Mouse (Mus musculus) heart, postnatal 0 days (tissue): ENCODE measurements at regions not wholly inside any gene's neighbourhood (a gene's known extent, or its start where the extent isn't known, plus 50 kb on each side); places are given as distances from the start of the nearest gene placed in this dataset.

ENCODE experiments used
- CTCF ChIP-seq: IDR thresholded peaks from 2 replicates; pipeline ENCODE4 v1.5.1; 2016; ENCODE audit warnings: antibody characterized with exemption, control low read depth, low read depth
- EP300 ChIP-seq: IDR thresholded peaks from 2 replicates; pipeline ENCODE4 v1.6.1; 2016; ENCODE audit warnings: antibody characterized with exemption, low read depth

- no peak for TF ChIP-seq CTCF
- no peak for TF ChIP-seq EP300
Observed at GRCm38 (mm10) chr13:6479667-6480066, 68.3 kb upstream of the Pitrm1 start.
